Mouse (Mus musculus): ENCODE data around the gene Tagln2. TPM values are rescaled to one million over a fixed set of nuclear protein-coding genes. Genes with fewer than 3 reads are reported as not detected.

The Tagln2 gene
- total RNA-seq, 1 experiment from 2014 or later = 258 TPM

DNA sequence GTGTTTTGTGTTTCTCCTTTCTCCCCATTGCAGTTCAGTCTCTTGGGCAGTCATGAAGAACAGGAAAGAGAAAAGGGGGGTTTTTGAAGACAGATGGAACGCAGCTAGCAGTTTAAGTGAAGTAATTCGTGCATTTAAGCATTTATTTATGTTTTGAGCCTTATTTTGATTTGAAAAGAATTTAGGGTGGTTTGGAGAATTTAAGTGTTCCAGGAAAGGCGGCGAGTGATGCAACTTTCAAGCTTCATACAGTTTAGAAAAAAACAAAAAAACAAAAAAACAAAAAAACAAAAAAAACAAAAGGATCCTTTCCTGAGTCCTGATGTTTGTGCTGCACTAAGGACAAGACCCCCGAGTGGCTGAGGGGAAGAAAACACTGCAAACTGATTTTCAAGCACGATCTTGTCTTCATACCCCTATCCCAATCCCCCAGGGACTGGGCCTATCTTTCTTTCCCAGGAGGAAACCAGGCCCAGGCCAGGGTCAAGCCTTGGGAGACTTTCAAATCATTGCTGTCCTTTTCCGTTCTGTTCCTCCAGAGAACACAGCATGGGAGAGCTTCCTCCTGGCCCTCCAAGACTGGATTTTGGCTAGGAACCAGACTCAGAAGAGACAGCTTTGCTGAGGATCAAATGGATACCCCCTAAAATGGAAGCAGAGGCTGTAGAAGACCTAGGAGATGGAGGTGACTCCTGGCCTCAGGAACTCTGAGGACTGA, 14.9 kb downstream of the Tagln2 start:
- no peak for ATAC-seq (replicated peaks in 1 of 2; ENCODE audit: insufficient read depth in 1 of 2, low FRiP score in 2 of 2, low TSS enrichment in 1 of 2, low read depth in 1 of 2, poor library complexity in 2 of 2, severe bottlenecking in 2 of 2)

DNA sequence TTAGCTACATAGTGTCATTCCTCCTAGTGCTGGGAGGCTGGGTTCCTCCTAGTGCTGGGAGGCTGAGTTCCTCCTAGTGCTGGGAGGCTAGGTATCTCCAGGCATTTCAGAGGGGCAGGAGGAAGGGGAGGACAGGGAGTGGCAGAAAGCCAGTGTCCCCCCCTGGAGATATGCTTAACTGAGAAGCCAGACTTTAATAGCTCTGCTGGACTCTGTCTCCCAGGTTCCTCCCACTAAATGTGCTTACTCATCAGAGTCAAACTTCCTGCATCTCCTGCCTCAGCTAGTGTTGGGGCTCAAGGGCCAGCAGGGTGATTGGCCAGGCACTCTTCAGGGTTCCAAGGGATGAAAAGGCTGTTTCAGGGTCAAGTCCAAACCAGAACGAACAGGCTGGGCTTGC, 15.5 kb downstream of the Tagln2 start:
- ATAC-seq (replicated peaks in 1 of 2; ENCODE audit: insufficient read depth in 1 of 2, low FRiP score in 2 of 2, low TSS enrichment in 1 of 2, low read depth in 1 of 2, poor library complexity in 2 of 2, severe bottlenecking in 2 of 2) = no peak

DNA sequence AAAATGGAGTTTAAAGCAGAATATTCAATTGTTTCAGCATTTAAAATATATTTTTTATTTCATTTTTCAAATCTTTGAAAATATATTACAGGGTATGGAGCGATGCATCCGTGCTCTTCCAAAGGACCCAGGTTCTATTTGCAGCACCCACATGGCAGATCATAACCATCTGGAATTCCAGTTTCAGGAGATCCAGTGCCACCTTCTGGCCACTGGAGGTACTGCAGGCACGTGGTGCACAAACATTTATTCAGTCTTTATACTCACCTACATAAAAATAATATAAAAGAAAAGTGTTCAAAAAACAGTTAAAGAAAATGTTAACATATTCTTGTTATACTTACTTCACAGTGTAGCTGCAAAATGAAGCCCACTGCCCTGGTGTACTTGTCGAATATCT, 18.2 kb downstream of the Tagln2 start:
- no peak for ATAC-seq (replicated peaks in 1 of 2; ENCODE audit: insufficient read depth in 1 of 2, low FRiP score in 2 of 2, low TSS enrichment in 1 of 2, low read depth in 1 of 2, poor library complexity in 2 of 2, severe bottlenecking in 2 of 2)

DNA sequence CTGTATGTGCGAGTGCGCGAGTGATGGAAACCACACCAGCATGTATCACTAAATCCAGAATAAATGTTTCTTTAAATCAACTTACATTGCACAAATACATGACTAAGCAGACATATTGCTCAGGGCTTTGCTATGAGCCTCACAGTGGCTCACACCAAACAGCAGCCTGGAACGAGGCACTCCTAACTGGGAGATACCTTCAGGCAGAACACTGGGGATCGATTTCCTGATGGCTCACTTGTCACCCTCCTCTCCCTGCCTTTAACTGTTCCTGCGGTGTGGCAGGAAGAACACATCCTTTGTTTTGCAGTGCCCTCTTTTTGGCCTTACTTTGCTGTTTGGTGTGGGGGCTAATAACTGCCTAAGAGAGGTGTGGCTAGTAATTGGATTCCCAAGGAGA, 19.8 kb downstream of the Tagln2 start:
- no peak for ATAC-seq (replicated peaks in 1 of 2; ENCODE audit: insufficient read depth in 1 of 2, low FRiP score in 2 of 2, low TSS enrichment in 1 of 2, low read depth in 1 of 2, poor library complexity in 2 of 2, severe bottlenecking in 2 of 2)

DNA sequence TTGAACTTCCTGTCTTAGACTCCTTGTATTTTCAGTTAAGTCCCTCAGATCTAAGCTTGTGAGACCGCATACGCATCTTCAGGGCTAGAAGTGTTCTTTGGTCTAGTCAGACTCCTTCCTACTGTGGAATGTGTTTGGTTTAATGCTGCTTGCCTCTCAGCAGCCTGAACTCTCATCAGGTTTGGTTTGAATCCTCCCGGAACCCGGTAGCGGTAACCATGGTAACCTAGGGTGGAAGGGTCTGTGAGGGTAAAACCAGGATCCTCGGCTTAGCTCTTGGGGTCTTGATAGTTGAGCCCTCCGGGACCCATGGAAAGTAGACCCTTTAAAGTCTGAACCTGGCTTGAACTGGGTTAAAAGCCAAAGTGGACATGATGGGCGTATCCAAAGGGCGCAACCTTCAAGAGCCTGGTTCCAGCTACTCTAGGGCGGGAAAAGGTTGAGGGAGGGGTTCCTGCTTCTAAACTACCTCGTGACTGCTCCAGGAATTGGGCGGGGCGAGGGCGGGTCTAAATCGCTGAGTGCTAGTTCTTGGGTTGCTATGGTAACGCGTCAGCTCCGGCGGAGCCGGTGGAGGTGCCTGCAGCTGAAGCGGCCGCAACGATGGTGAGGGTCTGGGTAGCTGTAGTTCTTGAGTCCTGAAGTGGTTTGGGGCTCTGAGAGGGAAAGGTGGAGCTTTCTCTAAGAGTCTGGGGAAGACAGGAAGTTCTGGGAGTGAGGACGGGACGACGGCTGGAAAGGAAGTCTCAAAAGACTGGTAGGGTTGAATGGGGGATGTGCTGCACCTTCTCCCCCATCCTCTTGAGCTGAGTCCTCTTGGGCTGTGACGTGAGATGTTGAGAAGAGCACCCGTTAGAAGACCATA, 21.0 kb downstream of the Tagln2 start, which contains the start of gene Cfap45:
Cfap45 (plus strand) TSS at position 226 of the 865 bp plus-strand sequence.
- ATAC-seq (replicated peaks in 1 of 2; ENCODE audit: insufficient read depth in 1 of 2, low FRiP score in 2 of 2, low TSS enrichment in 1 of 2, low read depth in 1 of 2, poor library complexity in 2 of 2, severe bottlenecking in 2 of 2) = peak; percentile 51 to 59

DNA sequence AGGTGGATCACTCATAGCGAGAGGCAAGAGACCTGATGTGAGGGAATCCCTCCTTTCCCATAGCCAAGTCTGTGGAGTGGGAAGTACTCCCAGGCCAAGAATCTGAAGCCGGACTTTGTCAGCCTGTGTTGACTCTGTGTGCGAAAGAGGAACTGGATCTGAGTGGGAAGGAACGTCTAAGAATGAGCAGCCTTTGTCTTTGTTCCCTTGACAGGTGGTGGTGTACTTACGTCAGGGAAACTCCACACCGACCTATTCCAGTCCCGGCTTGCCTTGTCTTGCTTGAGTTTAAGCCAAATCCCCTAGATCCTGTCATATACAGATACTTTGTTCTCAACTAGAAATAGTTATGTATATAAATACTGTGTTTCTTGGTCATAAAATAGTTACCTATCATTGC, 22.7 kb downstream of the Tagln2 start:
- peak; percentile 8 to 18; a peak in 3 of 4 replicates for ATAC-seq (replicated peaks in 1 of 2; ENCODE audit: insufficient read depth in 1 of 2, low FRiP score in 2 of 2, low TSS enrichment in 1 of 2, low read depth in 1 of 2, poor library complexity in 2 of 2, severe bottlenecking in 2 of 2)

DNA sequence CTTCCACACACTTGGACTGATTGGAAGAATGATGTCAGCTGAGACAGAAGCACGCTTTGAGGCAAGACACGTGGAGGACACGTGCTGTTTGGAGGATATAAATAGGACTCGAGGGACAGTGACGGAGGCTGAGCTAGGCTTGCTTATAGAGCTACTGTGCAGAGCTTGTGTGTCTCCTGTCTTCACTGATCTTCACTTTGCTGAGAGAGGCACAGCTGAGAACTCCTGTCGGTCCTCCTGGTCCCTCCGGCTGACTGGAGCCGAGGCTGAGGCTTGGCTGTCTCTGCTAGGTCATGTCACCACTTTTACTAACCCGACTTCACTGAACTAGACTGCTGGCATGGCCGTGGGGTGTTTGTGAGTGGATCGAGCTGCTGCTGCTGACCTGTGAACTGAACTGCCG, 23.9 kb downstream of the Tagln2 start:
- no peak for ATAC-seq (replicated peaks in 1 of 2; ENCODE audit: insufficient read depth in 1 of 2, low FRiP score in 2 of 2, low TSS enrichment in 1 of 2, low read depth in 1 of 2, poor library complexity in 2 of 2, severe bottlenecking in 2 of 2)

DNA sequence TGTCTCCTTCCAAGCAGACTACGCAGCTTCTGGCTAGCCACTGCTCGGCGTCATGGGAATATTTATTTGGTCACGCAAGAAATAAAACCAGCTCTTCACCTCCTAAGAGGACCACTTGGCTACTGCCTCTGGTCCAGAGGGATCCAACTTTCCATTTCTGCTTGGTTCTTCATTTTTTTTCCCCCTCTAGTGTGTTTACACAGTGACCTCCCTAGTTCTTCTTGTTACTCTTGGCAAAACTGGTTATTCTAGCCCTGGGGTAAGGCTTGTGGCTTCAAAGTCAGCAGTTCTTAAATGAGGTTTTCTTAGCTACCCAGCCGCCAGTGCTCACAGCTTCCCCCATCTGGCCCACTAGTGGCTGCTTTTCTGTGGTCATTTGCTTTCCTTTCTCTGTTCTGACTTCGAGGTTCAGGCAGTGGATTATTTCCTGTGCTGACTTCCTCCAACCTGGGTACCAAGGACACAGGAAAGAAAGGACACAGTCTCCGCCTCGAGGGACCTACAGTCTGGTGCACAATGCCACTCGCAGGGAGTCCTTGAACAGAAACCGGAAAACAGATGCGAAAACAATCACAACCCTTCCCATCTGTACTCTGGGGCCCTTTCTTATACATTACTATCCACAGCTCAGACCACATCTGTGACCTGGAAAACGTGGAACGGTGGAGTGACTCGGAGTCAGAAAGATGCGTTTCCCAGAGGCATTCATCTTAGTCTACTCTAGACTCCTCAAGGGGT, 25.3 kb downstream of the Tagln2 start:
- ATAC-seq (replicated peaks in 1 of 2; ENCODE audit: insufficient read depth in 1 of 2, low FRiP score in 2 of 2, low TSS enrichment in 1 of 2, low read depth in 1 of 2, poor library complexity in 2 of 2, severe bottlenecking in 2 of 2) = peak; percentile 43 to 56

DNA sequence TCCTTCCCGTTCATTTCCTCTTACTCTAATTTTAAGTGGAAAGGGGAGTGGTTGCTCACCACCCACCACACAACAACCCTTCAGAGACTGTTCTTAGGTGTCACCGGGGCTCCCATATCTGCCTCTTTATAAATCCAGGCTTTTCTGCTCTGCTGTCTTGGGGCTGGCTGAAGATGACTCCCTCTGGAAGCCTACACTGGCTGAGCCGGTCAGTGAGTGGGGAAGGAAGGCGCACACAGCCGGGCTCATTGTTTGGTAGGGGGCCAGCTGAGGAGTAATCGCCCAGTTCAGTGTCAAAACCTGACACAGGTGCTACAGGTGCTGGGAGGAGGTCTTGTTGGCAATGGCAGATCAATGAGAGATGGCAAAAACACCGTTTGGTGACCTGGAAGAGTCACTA, 26.1 kb downstream of the Tagln2 start:
- no peak for ATAC-seq (replicated peaks in 1 of 2; ENCODE audit: insufficient read depth in 1 of 2, low FRiP score in 2 of 2, low TSS enrichment in 1 of 2, low read depth in 1 of 2, poor library complexity in 2 of 2, severe bottlenecking in 2 of 2)

DNA sequence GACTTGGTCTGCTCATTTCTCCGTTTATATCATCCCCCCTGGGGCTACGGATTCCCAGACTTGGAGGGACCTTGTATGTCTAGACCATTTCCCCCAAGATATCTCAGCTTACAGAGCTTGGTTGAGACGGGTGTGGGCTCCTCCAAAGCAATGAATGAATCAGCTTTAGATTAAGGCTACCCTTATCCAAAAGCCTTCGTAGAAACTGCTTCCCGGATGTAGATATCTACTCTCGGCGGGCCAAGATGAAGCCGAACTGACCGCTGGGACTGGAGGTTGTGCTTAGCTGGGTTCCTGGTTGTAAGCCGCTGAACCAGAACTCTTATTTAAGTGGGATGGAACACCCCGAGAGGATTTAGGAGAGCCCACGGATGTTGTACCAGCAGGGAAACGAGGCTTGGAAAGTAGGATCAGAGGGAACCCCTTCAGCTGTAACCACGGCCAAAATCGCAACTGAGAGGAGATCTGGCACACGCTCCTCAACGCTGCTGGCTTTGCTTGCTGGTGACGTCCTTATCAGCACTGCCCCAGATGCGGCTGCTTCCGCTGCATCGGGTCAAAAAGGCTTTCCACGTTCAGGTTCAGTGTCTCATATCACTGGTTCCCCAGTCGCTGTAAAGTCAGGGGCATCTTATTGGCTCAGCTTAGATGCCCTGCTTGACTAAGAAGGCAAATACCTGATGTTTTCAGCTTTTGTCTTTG, 26.7 kb downstream of the Tagln2 start:
- peak; percentile 63 to 71 for ATAC-seq (replicated peaks in 1 of 2; ENCODE audit: insufficient read depth in 1 of 2, low FRiP score in 2 of 2, low TSS enrichment in 1 of 2, low read depth in 1 of 2, poor library complexity in 2 of 2, severe bottlenecking in 2 of 2)

DNA sequence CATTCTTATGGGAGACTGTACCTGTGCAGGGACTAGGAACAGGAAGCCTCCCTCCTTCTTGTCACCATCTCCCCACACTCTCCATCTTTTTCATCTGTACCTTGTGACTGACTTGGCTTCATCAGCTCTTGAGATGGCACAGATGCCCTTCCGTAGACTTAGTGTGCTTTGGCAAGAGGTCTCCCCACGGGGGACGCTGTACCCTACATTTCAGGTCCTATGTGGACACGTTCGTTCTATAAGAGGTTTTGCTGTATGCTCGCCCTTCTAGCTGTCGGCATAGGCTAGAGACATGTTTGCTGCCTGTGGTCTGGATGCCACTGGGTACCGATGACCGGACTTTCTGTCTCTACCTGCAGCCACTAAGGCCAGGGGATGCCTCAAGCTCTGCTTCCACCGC, 27.6 kb downstream of the Tagln2 start:
- ATAC-seq (replicated peaks in 1 of 2; ENCODE audit: insufficient read depth in 1 of 2, low FRiP score in 2 of 2, low TSS enrichment in 1 of 2, low read depth in 1 of 2, poor library complexity in 2 of 2, severe bottlenecking in 2 of 2) = no peak

DNA sequence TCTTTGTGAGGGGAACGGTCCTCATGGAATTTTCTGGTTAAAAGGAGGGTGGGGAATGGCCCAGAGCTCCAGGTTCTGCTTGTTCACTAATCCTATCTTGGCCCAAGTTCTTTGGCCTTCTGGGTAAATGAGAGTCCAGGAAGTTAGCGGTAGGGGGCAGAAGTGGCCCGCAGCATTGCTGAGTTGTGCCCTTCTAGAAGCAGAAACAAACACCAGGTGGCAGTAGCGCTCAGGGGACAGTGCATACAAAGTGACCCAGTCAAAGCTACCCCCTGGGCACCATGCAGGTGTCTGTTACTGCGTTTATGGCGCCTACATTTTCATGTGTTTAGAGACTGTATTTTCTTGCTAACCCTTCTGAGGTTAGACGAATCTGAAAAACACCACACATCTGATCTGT, 28.9 kb downstream of the Tagln2 start:
- peak; percentile 46 to 54; a peak in 3 of 4 replicates for ATAC-seq (replicated peaks in 1 of 2; ENCODE audit: insufficient read depth in 1 of 2, low FRiP score in 2 of 2, low TSS enrichment in 1 of 2, low read depth in 1 of 2, poor library complexity in 2 of 2, severe bottlenecking in 2 of 2)

DNA sequence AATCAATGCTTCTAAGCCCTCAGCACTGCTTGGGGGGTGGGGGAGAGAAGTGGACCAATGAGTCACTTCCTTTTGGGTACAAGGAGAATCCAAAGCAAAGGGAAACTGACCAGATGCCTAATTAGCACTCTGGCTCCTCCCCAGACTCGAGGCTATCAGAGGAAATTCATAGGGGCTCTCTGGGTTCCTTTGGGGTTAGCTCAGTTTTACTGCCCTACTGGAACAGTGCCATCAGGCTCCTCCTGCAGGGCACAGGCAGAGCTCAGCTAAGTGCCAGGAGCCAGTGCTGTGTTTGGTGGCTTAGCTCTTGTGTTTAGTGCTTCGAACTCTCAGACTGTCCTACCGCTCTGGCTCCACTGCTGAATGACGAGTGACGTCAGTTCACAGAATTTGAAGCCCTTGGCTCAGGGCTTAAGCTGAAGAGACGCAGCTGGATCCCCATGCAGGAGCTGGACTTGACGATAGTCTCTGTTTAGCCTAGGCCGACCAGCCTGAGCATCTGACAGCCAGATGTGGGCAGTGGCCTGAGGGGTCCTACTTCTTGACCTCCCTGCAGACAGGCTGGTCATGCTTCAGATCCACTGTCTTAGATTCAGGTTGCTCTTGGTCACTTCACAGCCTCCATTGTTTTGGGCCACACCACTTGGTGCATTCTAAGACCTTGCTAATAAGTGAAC, 30.8 kb downstream of the Tagln2 start:
- 0 out of 4 replicates have a peak, but pooled peaks have one; percentile 3 to 20 for ATAC-seq (replicated peaks in 1 of 2; ENCODE audit: insufficient read depth in 1 of 2, low FRiP score in 2 of 2, low TSS enrichment in 1 of 2, low read depth in 1 of 2, poor library complexity in 2 of 2, severe bottlenecking in 2 of 2)

DNA sequence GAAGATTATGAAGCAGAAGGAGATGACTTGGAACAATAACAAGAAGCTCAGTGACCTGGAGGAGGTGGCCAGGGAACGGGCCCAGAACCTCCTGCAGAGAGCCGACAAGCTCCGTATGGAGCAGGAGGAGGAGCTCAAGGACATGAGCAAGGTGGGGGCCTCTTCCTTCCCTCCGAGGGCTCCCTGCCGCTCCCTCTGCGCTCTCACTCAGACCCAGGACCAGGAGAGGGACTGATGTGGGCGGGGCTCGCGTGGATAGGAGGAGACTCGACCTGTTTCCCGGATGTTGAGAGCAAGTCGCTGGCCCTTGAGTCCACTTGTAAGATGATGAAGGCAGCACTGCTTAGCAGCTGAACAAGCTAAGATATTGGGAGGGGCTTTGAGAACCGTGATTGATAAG, 32.7 kb downstream of the Tagln2 start:
- peak in 1 of 2 experiments; percentile 8; a peak in 1 of 4 replicates for ATAC-seq (replicated peaks in 1 of 2; ENCODE audit: insufficient read depth in 1 of 2, low FRiP score in 2 of 2, low TSS enrichment in 1 of 2, low read depth in 1 of 2, poor library complexity in 2 of 2, severe bottlenecking in 2 of 2)

DNA sequence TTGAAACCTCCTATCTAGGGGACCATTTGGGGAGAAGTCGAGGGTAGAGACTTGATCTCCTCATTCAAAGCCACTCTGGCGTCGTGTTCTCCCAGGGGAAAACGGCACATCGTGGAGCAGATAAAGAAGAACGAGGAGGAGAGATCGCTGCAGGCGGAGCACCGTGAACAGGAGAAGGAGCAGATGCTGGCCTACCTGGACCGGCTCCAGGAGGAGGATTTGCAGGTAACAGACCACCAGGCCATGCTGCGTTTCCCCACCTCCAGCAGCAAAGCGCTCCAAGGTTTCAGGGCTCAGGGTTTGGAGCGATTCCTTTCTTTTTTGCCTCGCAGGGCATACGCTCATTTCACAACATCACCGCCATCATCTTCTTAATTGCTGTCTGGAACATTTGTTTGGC, 35.3 kb downstream of the Tagln2 start:
- ATAC-seq (replicated peaks in 1 of 2; ENCODE audit: insufficient read depth in 1 of 2, low FRiP score in 2 of 2, low TSS enrichment in 1 of 2, low read depth in 1 of 2, poor library complexity in 2 of 2, severe bottlenecking in 2 of 2) = no peak

DNA sequence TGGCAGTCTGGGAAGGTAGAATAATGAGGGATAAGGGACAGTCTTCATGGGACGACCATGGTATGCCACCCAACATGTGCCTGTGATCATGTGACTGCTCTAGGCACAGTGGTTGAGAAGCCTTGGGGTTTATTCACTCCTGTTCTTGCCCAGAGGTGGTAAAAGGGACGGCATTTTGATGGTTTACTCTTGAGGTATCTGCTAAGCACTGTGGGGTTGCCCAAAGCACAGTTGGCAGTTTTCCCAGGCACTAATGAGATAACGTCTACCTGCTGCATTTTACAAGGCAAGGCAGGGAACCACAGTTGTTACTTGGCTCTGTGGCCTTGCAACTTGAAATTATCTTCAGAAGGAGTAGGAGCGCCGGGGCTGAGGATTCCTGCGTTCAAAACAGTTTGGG, 40.0 kb downstream of the Tagln2 start:
- no peak for ATAC-seq (replicated peaks in 1 of 2; ENCODE audit: insufficient read depth in 1 of 2, low FRiP score in 2 of 2, low TSS enrichment in 1 of 2, low read depth in 1 of 2, poor library complexity in 2 of 2, severe bottlenecking in 2 of 2)

DNA sequence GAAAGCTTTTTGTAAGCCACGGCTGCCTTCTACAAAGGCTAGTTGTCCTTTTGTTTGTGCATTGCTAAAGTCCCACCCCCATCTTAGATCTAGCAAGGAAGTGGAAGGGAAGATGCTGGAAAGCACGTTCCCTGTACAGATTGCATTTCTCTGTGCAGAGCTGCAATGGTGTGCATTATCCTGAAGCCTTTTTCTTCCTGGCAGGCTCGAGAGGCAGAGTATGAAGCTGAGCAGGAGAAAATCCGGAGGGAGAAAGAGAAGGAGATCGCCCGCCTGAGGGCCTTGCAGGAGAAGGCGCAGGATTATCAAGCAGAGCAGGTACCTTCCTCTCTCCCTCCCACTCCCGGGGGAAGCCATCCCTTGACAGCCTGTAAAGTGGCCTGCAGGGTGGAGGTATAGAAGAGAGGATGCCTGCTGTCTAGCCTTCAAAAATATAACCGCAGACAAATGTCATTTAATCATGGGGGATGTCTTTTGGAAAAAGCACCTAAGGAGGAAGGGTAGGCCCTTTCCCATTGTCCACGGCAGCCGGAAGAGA, 40.5 kb downstream of the Tagln2 start:
- no peak for ATAC-seq (replicated peaks in 1 of 2; ENCODE audit: insufficient read depth in 1 of 2, low FRiP score in 2 of 2, low TSS enrichment in 1 of 2, low read depth in 1 of 2, poor library complexity in 2 of 2, severe bottlenecking in 2 of 2)

Measured in hematopoietic stem cell, adult 5-6 weeks (primary cell).